Mouse (Mus musculus) right cerebral cortex, postnatal 4 days (tissue): Measurements from ENCODE around the gene Hexa.

Experiments used
- DNase-seq: peaks from one replicate; pipeline ENCODE4 v3.0.0-alpha.2; 2022

Hexa gene

DNA sequence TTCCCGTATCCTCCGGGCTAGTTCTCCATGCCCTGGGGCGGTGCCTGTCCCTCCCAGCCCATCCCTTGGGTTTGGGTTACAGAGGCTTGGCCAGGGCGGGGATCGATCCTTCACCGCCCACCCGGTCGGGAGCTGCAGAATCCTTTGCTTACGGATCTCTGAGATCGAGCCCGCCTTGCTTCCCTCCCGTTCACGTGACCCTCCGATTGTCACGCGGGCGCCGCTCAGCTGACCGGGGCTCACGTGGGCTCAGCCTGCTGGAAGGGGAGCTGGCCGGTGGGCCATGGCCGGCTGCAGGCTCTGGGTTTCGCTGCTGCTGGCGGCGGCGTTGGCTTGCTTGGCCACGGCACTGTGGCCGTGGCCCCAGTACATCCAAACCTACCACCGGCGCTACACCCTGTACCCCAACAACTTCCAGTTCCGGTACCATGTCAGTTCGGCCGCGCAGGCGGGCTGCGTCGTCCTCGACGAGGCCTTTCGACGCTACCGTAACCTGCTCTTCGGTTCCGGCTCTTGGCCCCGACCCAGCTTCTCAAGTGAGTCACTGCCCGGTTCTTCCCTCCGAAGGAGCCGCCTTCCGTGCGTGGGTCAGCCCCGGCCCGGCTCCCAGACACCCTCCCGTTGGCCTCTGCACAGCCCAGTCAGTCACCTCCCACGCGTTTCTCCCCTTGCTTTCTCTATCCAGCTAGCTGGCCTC is at the start of gene Hexa, which contains the start of gene Tmem202:
Gene Hexa, plus strand, starts transcription at position 100 of the 697 bp plus-strand sequence.
Gene Tmem202, minus strand, starts transcription at position 407 of the 697 bp plus-strand sequence.
- DNase-seq, result peak; percentile 80

DNA sequence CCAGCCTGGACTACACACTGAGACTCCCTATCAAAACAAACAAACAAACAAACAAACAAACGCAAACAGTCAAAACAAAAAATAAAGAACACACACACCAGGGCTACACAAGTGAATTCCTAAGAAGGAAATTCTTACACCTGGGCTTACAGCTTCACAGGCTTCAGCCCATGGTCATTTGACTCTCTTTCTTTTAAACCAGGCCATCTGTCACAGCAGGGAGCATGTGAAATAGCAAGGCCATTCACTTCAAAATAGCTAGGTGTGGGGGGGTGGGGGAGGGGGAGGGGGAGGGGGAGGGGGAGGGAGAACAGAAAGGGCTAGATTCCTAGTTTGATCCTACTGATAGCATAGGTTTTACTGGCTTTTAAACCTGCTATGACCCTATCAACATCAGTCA is 31.2 kb upstream of the Hexa start:
- DNase-seq, result no peak

- DNase-seq, result no peak
These were observed 27.0 kb upstream of the Hexa start for GRCm38 (mm10) chr9:59512381-59512780.

- no peak for DNase-seq
These were observed 24.3 kb upstream of the Hexa start for GRCm38 (mm10) chr9:59515069-59515468.

GRCm38 (mm10) chr9:59517127-59517526 is 22.2 kb upstream of the Hexa start:
- DNase-seq, result no peak

DNA sequence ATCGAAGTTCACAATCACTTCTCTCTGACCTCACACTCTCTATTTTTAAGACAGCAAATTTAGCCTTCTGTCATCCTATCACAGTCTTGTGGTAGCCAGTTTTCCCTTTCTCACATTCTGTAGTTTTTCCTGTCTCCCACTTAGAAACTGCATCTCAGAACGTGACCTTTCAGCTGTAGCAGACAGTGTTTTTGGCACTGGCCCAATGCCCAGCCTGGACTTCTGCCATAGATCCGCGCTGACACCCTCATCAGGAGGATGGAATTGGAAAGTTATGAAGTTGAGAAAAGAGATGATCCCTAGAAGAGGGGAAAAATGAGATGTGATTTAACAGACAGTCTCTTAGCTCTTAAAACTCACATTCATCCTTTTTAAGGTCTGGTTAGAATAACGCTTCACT is 20.4 kb upstream of the Hexa start:
- DNase-seq, result peak; percentile 70

- no peak for DNase-seq
These were observed 19.9 kb upstream of the Hexa start for GRCm38 (mm10) chr9:59519396-59519795.

GRCm38 (mm10) chr9:59522906-59523305 is 16.4 kb upstream of the Hexa start:
- DNase-seq, result no peak

DNA sequence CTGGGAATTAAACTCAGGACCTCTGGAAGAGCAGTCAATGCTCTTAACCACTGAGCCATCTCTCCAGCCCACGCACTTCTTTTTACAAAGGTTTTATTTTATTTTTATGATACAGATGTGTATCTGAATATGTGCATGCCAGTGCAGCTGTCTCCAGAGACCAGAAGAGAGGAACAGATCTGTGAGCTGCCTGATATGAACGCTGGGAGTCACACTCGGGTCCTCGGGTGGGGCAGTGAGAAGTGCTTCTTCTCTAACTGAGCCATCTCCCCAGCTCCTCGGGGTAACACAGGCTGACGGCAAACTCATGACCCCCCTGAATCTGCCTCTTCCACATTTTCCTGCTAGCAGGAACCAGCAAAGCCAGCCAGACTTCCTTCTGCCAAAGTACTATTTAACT is 12.6 kb upstream of the Hexa start:
- DNase-seq, result no peak

- no peak for DNase-seq
These were observed 11.8 kb upstream of the Hexa start for GRCm38 (mm10) chr9:59527580-59527979.

DNA sequence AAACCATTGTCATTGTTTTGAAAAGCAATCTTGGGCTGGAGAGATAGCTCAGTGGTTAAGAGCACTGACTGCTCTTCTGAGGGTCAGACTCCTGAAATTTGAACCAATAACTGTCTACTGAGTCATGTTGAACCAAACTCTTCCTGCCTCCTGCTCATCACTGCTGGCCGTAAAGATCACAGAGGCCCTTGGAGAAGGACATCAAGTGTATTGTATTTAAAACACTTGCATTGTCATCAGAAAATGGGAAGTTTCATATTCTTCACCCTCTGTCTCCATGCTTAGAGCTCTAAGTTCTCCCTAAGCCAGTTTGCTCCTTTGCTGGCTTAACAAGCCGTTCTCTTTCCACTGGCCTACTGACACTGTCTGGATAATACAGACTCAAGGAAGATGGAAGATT is 11.1 kb upstream of the Hexa start:
- no peak for DNase-seq

GRCm38 (mm10) chr9:59531645-59532044 is 7.7 kb upstream of the Hexa start:
- no peak for DNase-seq

- no peak for DNase-seq
These were observed 5.9 kb upstream of the Hexa start for GRCm38 (mm10) chr9:59533422-59533821.

GRCm38 (mm10) chr9:59533889-59534288 is 5.5 kb upstream of the Hexa start:
- DNase-seq, result no peak

- DNase-seq, result no peak
These were observed 1.7 kb upstream of the Hexa start for GRCm38 (mm10) chr9:59537651-59538050.

- DNase-seq, result no peak
These were observed 2.3 kb downstream of the Hexa start for GRCm38 (mm10) chr9:59541617-59542016.

DNA sequence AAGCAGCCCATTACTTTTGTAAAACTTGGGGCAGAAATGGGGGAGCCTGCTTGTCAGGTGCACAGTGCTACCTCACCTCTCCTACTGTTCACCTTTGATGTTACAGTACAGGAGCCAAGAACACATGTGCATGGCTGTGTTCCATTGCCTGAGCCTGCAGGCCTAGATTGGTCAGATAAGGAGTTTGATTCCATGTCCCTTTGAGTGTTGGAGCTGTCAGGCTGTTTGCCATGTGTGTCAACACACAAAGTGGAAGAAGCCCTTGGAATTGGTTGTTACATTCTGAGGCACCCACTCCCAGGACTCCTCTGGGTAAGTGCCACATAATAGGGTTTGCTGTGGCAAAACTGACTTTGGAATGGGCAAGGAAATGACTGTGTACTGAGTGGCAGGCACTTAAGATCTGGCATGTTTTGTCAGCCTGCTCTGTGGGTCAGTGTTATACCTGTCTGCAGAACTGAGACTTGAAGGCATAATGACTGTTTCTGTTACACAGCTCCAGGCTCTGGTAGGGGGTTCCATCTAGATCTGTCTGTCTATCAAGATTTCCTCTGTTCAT is 3.5 kb downstream of the Hexa start:
- DNase-seq, result no peak

- no peak for DNase-seq
These were observed 5.4 kb downstream of the Hexa start for GRCm38 (mm10) chr9:59544739-59545138.

- DNase-seq, result no peak
These were observed 8.5 kb downstream of the Hexa start for GRCm38 (mm10) chr9:59547869-59548268.

GRCm38 (mm10) chr9:59548961-59549487 is 9.7 kb downstream of the Hexa start:
- DNase-seq, result no peak

- DNase-seq, result no peak
These were observed 10.7 kb downstream of the Hexa start for GRCm38 (mm10) chr9:59550077-59550476.

- DNase-seq, result no peak
These were observed 11.7 kb downstream of the Hexa start for GRCm38 (mm10) chr9:59551017-59551416.

DNA sequence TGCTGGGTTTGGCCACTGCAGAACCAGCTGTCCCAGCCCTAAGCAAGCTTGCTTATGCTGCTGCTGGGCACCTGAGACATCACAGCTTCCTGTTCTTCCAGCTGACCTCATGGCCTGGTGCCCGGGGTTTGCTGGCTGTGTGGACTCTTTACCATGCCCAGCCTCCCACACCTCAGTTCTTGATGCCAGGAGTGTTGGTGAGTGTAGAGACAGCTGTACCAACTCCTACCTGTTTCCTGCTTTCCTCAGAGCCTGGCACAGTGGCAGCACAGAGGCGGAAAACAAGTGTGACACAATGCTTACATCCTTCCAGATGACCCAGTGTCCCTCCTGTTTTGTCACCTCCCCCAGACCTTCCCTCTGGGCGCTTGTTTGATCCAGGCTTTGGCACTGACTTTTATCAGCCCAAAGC is 12.3 kb downstream of the Hexa start:
- DNase-seq, result no peak

GRCm38 (mm10) chr9:59552610-59553009 is 13.3 kb downstream of the Hexa start:
- no peak for DNase-seq

DNA sequence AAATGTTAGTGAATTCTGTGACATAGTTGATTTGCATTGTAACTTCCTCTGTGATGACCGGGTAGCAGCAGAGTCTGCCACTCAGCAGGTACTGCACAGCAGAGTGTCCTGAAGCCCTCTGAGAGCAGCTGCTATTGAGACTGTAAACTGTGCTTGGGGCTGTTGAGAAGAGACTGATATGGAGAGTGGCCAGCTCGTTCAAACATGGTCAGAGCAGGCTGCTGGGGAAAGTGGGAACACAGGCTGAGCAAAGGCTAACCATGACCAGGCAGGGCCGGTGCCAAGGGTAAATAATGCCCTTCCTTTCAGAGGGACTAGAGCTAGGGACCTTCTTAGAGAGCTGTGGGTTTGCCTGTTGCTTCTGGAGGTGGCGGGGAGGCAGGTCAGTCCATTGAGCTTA is 14.4 kb downstream of the Hexa start:
- no peak for DNase-seq
